Mouse (Mus musculus) neural tube, embryonic 12.5 days (tissue): ENCODE measurements around the gene Gnai2. TPM values are rescaled to one million over a fixed set of nuclear protein-coding genes. Genes with fewer than 3 reads are reported as not detected.
A peak's percentile ranks its signal among the peaks of the same experiment; 100 is the strongest.

Experiments used
- ATAC-seq: fragments of 200-750 bp; cut with Nextera tagmentation; 2 replicates; pipeline ENCODE4 v1.8.0; 2017; ENCODE audit warnings: low read depth, mild to moderate bottlenecking, moderate TSS enrichment, moderate library complexity; ENCODE audit not compliant: low FRiP score
- H3K27ac ChIP-seq: fragments of 300-500 bp; sonication (generic); 2 replicates; pipeline ENCODE4 v1.5.1; 2016
- H3K27me3 ChIP-seq: fragments of 300-500 bp; sonication (generic); replicated peaks from 2 replicates; pipeline ENCODE4 v1.6.1; 2016; ENCODE audit warnings: mild to moderate bottlenecking
- H3K36me3 ChIP-seq: fragments of 300-500 bp; sonication (generic); 2 replicates; pipeline ENCODE4 v1.6.1; 2016; ENCODE audit warnings: mild to moderate bottlenecking
- H3K4me1 ChIP-seq: fragments of 300-500 bp; sonication (generic); 2 replicates; pipeline ENCODE4 v1.6.1; 2016
- H3K4me2 ChIP-seq: fragments of 300-500 bp; sonication (generic); replicated peaks from 2 replicates; pipeline ENCODE4 v1.6.1; 2016; ENCODE audit warnings: mild to moderate bottlenecking
- H3K4me3 ChIP-seq: fragments of 300-500 bp; sonication (generic); 2 replicates; pipeline ENCODE4 v1.5.1; 2016
- H3K9ac ChIP-seq: fragments of 300-500 bp; sonication (generic); 2 replicates; pipeline ENCODE4 v1.6.1; 2016; ENCODE audit warnings: mild to moderate bottlenecking
- H3K9me3 ChIP-seq: fragments of 300-500 bp; sonication (generic); 2 replicates; pipeline ENCODE4 v1.6.1; 2016; ENCODE audit warnings: mild to moderate bottlenecking
- WGBS: fragments of 180-500 bp; shearing (Covaris S2); methylation state at CpG from one replicate; pipeline ENCODE4 v1.1.7; 2016; 5-methylcytosine and 5-hydroxymethylcytosine counted together
- polyA plus RNA-seq: library from polyadenylated mRNA; unstranded; fragments of >200 nt; fragmentation: Nextera tagmentation; extraction: Ambion mirVana; gene quantifications from 2 replicates; pipeline ENCODE4 v1.2.1, GENCODE M21; 2016

Gnai2 gene
- polyA plus RNA-seq, 1 experiment from 2014 or later = 488 TPM

GRCm38 (mm10) chr9:107615035-107615434 is 20.1 kb downstream of the Gnai2 start:
- ATAC-seq = no peak
- WGBS = 54% methylated on average over 4 of the region's 4 CpGs
- H3K9me3 ChIP-seq = no peaks in the 10 kb centered on the region
- no peak overlapping the region for H3K4me2 ChIP-seq
- H3K27ac ChIP-seq = peak overlapping the region; percentile 27; the same call in 1 of the 2 replicates
- no peak overlapping the region for H3K4me3 ChIP-seq
- no peaks in the 10 kb centered on the region for H3K27me3 ChIP-seq
- H3K9ac ChIP-seq = no peak overlapping the region
- peaks cover 39% of the 10 kb centered on the region for H3K4me1 ChIP-seq
- H3K36me3 ChIP-seq = peaks cover 59% of the 10 kb centered on the region

- Histone ChIP-seq H3K27ac (peak overlapping the region; percentile 95), H3K9ac (no peak overlapping the region), H3K4me3 (no peak overlapping the region), H3K9me3 (no peaks in the 10 kb centered on the region), H3K4me1 (peaks cover 46% of the 10 kb centered on the region), H3K27me3 (no peaks in the 10 kb centered on the region), H3K4me2 (peak overlapping the region; percentile 61), H3K36me3 (peaks cover 39% of the 10 kb centered on the region)
- ATAC-seq = 0 out of 2 replicates have a peak, but pooled peaks have one; percentile 15
- 10% methylated on average over 12 of the region's 12 CpGs for WGBS
Observed at GRCm38 (mm10) chr9:107612945-107613569, 22.1 kb downstream of the Gnai2 start.

- Histone ChIP-seq H3K4me3 (peak overlapping the region; percentile 25; the same call in 1 of the 2 replicates), H3K4me2 (peak overlapping the region; percentile 61), H3K27me3 (no peaks in the 10 kb centered on the region), H3K36me3 (peaks cover 34% of the 10 kb centered on the region), H3K27ac (peak overlapping the region; percentile 95), H3K9ac (peak overlapping the region; percentile 84), H3K9me3 (no peaks in the 10 kb centered on the region), H3K4me1 (peaks cover 53% of the 10 kb centered on the region)
- peak; percentile 92 for ATAC-seq
- WGBS = 4% methylated on average over 34 of the region's 48 CpGs
Observed at GRCm38 (mm10) chr9:107612191-107612944, 22.8 kb downstream of the Gnai2 start.

GRCm38 (mm10) chr9:107611456-107612190 is 23.5 kb downstream of the Gnai2 start:
- H3K9ac ChIP-seq = peak overlapping the region; percentile 84
- H3K9me3 ChIP-seq = no peaks in the 10 kb centered on the region
- peaks cover 60% of the 10 kb centered on the region for H3K4me1 ChIP-seq
- peak overlapping the region; percentile 95 for H3K27ac ChIP-seq
- 79% methylated on average over 6 of the region's 6 CpGs for WGBS
- H3K27me3 ChIP-seq = no peaks in the 10 kb centered on the region
- ATAC-seq = no peak
- peak overlapping the region; percentile 61 for H3K4me2 ChIP-seq
- peaks cover 29% of the 10 kb centered on the region for H3K36me3 ChIP-seq
- H3K4me3 ChIP-seq = 0 out of 2 replicates have a peak overlapping the region, but pooled peaks have one; percentile 25

- H3K27ac ChIP-seq = no peak overlapping the region
- no peak overlapping the region for H3K4me3 ChIP-seq
- H3K9ac ChIP-seq = no peak overlapping the region
- no peaks in the 10 kb centered on the region for H3K9me3 ChIP-seq
- no peak overlapping the region for H3K4me2 ChIP-seq
- peaks cover 60% of the 10 kb centered on the region for H3K4me1 ChIP-seq
- no peaks in the 10 kb centered on the region for H3K27me3 ChIP-seq
- no peak for ATAC-seq
- peaks cover 7% of the 10 kb centered on the region for H3K36me3 ChIP-seq
- 67% methylated on average over 4 of the region's 4 CpGs for WGBS
Observed at GRCm38 (mm10) chr9:107609433-107609830, 25.7 kb downstream of the Gnai2 start.

GRCm38 (mm10) chr9:107608741-107609432 is 26.3 kb downstream of the Gnai2 start, which contains the start of gene Sema3b:
TSS of gene Sema3b (minus strand) at chr9:107609229.
- H3K4me2 ChIP-seq = 0 out of 2 replicates have a peak within 1 kb of the TSS, but pooled peaks have one; percentile 3
- ATAC-seq = no peak
- H3K36me3 ChIP-seq = peaks cover 3% of the 10 kb centered on the region; the same call in 1 of the 2 replicates
- H3K27me3 ChIP-seq = no peaks in the 10 kb centered on the region
- WGBS = 36% methylated on average over 12 of the region's 12 CpGs
- H3K4me3 ChIP-seq = no peak within 1 kb of the TSS
- H3K9ac ChIP-seq = no peak within 1 kb of the TSS
- peaks cover 65% of the 10 kb centered on the region for H3K4me1 ChIP-seq
- H3K9me3 ChIP-seq = no peaks in the 10 kb centered on the region
- no peak within 1 kb of the TSS for H3K27ac ChIP-seq

- Histone ChIP-seq H3K9me3 (no peaks in the 10 kb centered on the region), H3K9ac (no peak overlapping the region), H3K36me3 (no peaks in the 10 kb centered on the region), H3K4me1 (peaks cover 66% of the 10 kb centered on the region), H3K4me3 (no peak overlapping the region), H3K27ac (no peak overlapping the region), H3K4me2 (0 out of 2 replicates have a peak overlapping the region, but pooled peaks have one; percentile 3), H3K27me3 (no peaks in the 10 kb centered on the region)
- no peak for ATAC-seq
- WGBS = 60% methylated on average over 9 of the region's 9 CpGs
Observed at GRCm38 (mm10) chr9:107607653-107608245, 27.4 kb downstream of the Gnai2 start.

GRCm38 (mm10) chr9:107607036-107607435 is 28.1 kb downstream of the Gnai2 start:
- H3K9ac ChIP-seq = no peak overlapping the region
- H3K27me3 ChIP-seq = no peaks in the 10 kb centered on the region
- peaks cover 62% of the 10 kb centered on the region for H3K4me1 ChIP-seq
- no peak overlapping the region for H3K4me3 ChIP-seq
- no peaks in the 10 kb centered on the region for H3K9me3 ChIP-seq
- no peak overlapping the region for H3K27ac ChIP-seq
- H3K36me3 ChIP-seq = no peaks in the 10 kb centered on the region
- no peak for ATAC-seq
- 59% methylated on average over 2 of the region's 2 CpGs for WGBS
- peak overlapping the region; percentile 25; the same call in 1 of the 2 replicates for H3K4me2 ChIP-seq

GRCm38 (mm10) chr9:107606591-107606990 is 28.6 kb downstream of the Gnai2 start:
- H3K4me3 ChIP-seq = no peak overlapping the region
- no peak for ATAC-seq
- H3K4me1 ChIP-seq = peaks cover 57% of the 10 kb centered on the region
- no peaks in the 10 kb centered on the region for H3K27me3 ChIP-seq
- no peak overlapping the region for H3K27ac ChIP-seq
- WGBS = 9% methylated on average over 9 of the region's 9 CpGs
- H3K36me3 ChIP-seq = no peaks in the 10 kb centered on the region
- no peak overlapping the region for H3K9ac ChIP-seq
- no peaks in the 10 kb centered on the region for H3K9me3 ChIP-seq
- peak overlapping the region; percentile 25; the same call in 1 of the 2 replicates for H3K4me2 ChIP-seq

- Histone ChIP-seq H3K9ac (peak overlapping the region; percentile 33; the same call in 1 of the 2 replicates), H3K27me3 (no peaks in the 10 kb centered on the region), H3K36me3 (no peaks in the 10 kb centered on the region), H3K9me3 (no peaks in the 10 kb centered on the region), H3K4me1 (peaks cover 53% of the 10 kb centered on the region), H3K27ac (no peak overlapping the region), H3K4me2 (peak overlapping the region; percentile 47), H3K4me3 (no peak overlapping the region)
- 40% methylated on average over 23 of the region's 23 CpGs for WGBS
- no peak for ATAC-seq
Observed at GRCm38 (mm10) chr9:107605041-107605661, 30.0 kb downstream of the Gnai2 start.

- Histone ChIP-seq H3K4me3 (no peak overlapping the region), H3K36me3 (no peaks in the 10 kb centered on the region), H3K27ac (no peak overlapping the region)
Observed at GRCm38 (mm10) chr9:107603251-107603650, 31.9 kb downstream of the Gnai2 start.

More at GRCm38 (mm10) chr9:107603251-107603650, 31.9 kb downstream of the Gnai2 start:
- no peak overlapping the region for H3K9ac ChIP-seq
- ATAC-seq = no peak
- H3K4me2 ChIP-seq = no peak overlapping the region
- H3K27me3 ChIP-seq = no peaks in the 10 kb centered on the region
- whole genome bisulfite sequencing = 82% methylated on average over 6 of the region's 6 CpGs
- H3K9me3 ChIP-seq = no peaks in the 10 kb centered on the region
- H3K4me1 ChIP-seq = peaks cover 35% of the 10 kb centered on the region
